Mouse (Mus musculus): Measurements from ENCODE around the gene Unc93b1.

- no peak for TF ChIP-seq CTCF (IDR thresholded peaks at IDR 0.05; ENCODE audit: borderline replicate concordance, control insufficient read depth, extremely low read depth, insufficient read depth, low read length, poor library complexity)
- no peak for TF ChIP-seq POLR2A (IDR thresholded peaks at IDR 0.05; ENCODE audit: control insufficient read depth, extremely low read depth, insufficient read depth, low read length, poor library complexity)
Observed at GRCm38 (mm10) chr19:3898952-3899351, 36.0 kb upstream of the Unc93b1 start.
